Mouse (Mus musculus) lung, embryonic 14.5 days (tissue): ENCODE measurements around the gene Pnpla1. TPM values are rescaled to one million over a fixed set of nuclear protein-coding genes. Genes with fewer than 3 reads are reported as not detected.

Experiments
- ATAC-seq: fragments of 200-750 bp; cut with Nextera tagmentation; 2 replicates; pipeline ENCODE4 v1.8.0; 2017; ENCODE audit warnings: mild to moderate bottlenecking, moderate TSS enrichment, moderate library complexity; ENCODE audit not compliant: insufficient read depth
- DNase-seq: peaks from one replicate; pipeline ENCODE4 v3.0.0-alpha.2; 2015
- H3K27ac ChIP-seq: fragments of 300-500 bp; sonication (generic); 2 replicates; pipeline ENCODE4 v1.5.1; 2014; ENCODE audit warnings: low read depth, mild to moderate bottlenecking, moderate library complexity
- H3K27me3 ChIP-seq: fragments of 300-500 bp; sonication (generic); 2 replicates; pipeline ENCODE4 v1.6.1; 2014; ENCODE audit warnings: low read length, control low read depth; ENCODE audit not compliant: insufficient read depth
- H3K36me3 ChIP-seq: fragments of 300-500 bp; sonication (generic); 2 replicates; pipeline ENCODE4 v1.6.1; 2014; ENCODE audit warnings: control low read depth; ENCODE audit not compliant: insufficient read depth
- H3K4me1 ChIP-seq: fragments of 300-500 bp; sonication (generic); 2 replicates; pipeline ENCODE4 v1.6.1; 2014; ENCODE audit warnings: antibody characterized with exemption, control low read depth; ENCODE audit not compliant: insufficient read depth
- H3K4me2 ChIP-seq: fragments of 300-500 bp; sonication (generic); 2 replicates; pipeline ENCODE4 v1.6.1; 2014; ENCODE audit warnings: mild to moderate bottlenecking
- H3K4me3 ChIP-seq: fragments of 300-500 bp; sonication (generic); 2 replicates; pipeline ENCODE4 v1.5.1; 2014; ENCODE audit warnings: low read depth, low read length
- H3K9ac ChIP-seq: fragments of 300-500 bp; sonication (generic); 2 replicates; pipeline ENCODE4 v1.6.1; 2014
- H3K9me3 ChIP-seq: fragments of 300-500 bp; sonication (generic); 2 replicates; pipeline ENCODE4 v1.6.1; 2016; ENCODE audit warnings: low read depth, low read length, control low read depth
- CTCF ChIP-seq: IDR thresholded peaks from 2 replicates; pipeline ENCODE4 v1.5.1; 2016; ENCODE audit warnings: antibody characterized with exemption, low read depth
- WGBS: fragments of 180-500 bp; shearing (Covaris S2); extraction: QIAGEN DNeasy Blood & Tissue Kit; methylation state at CpG from one replicate; pipeline ENCODE4 v1.1.7; 2014; 5-methylcytosine and 5-hydroxymethylcytosine counted together
- polyA plus RNA-seq: library from polyadenylated mRNA; unstranded; fragments of >200 nt; fragmentation: Nextera tagmentation; extraction: Ambion mirVana; gene quantifications from 2 replicates; pipeline ENCODE4 v1.2.1, GENCODE M21; 2014

Pnpla1 gene
- polyA plus RNA-seq, 1 experiment from 2014 or later: 0.05 TPM

DNA sequence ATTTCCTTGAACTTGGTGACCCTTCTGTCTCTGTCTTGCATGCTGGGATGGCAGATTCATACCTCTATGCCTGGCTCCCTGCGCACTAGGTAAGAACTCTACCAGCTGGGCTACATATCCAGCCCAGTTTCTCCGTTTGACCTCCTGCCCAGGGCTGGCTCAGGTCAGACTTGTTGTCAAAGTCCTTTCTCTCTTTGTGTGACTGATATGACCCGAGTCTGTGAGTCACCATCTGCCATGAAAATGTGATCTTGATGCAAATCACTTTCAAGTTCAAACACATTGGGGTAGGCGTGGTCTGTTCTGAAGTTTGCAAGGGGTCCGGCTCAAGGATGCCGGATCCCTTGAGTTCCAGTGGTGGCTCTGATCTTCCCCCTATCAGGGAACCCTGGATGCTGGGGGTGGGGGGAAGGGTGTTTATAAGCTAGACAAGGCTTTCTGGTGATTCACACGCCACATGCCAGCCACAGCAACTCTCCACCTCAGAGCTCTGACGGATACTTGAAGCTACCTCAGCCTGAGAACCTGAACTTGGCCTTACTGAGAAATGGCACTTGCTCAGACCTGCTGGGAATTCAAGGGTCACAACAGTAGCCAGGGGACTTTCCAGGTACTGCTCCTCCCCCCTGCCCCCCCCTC lies 66.9 kb downstream of the Pnpla1 start:
- WGBS: 77% methylated on average over 8 of the region's 8 CpGs
- no peak for TF ChIP-seq CTCF
- H3K36me3 ChIP-seq: no peaks in the 10 kb centered on the region
- H3K27me3 ChIP-seq: no peaks in the 10 kb centered on the region
- no peak overlapping the region for H3K4me2 ChIP-seq
- DNase-seq (no peak), ATAC-seq (no peak)
- H3K9me3 ChIP-seq: no peaks in the 10 kb centered on the region
- H3K27ac ChIP-seq: no peak overlapping the region
- H3K9ac ChIP-seq: no peak overlapping the region
- H3K4me1 ChIP-seq: peaks cover under 1% of the 10 kb centered on the region
- no peak overlapping the region for H3K4me3 ChIP-seq

- H3K4me2 ChIP-seq: peak overlapping the region; percentile 27; the same call in 1 of the 2 replicates
- WGBS: 12% methylated on average over 13 of the region's 13 CpGs
- no peaks in the 10 kb centered on the region for H3K9me3 ChIP-seq
- H3K36me3 ChIP-seq: no peaks in the 10 kb centered on the region
- DNase-seq (peak; percentile 94), ATAC-seq (no peak)
- TF ChIP-seq CTCF: peak; percentile 93
- no peak overlapping the region for H3K27ac ChIP-seq
- H3K4me1 ChIP-seq: peaks cover 5% of the 10 kb centered on the region
- no peaks in the 10 kb centered on the region for H3K27me3 ChIP-seq
- H3K9ac ChIP-seq: no peak overlapping the region
- no peak overlapping the region for H3K4me3 ChIP-seq
Measured at GRCm38 (mm10) chr17:28926380-28926779, 68.2 kb downstream of the Pnpla1 start.

GRCm38 (mm10) chr17:28926866-28927635 lies 68.8 kb downstream of the Pnpla1 start:
- Histone ChIP-seq H3K36me3 (no peaks in the 10 kb centered on the region), H3K4me1 (peaks cover 5% of the 10 kb centered on the region), H3K27me3 (no peaks in the 10 kb centered on the region), H3K9ac (no peak overlapping the region), H3K27ac (no peak overlapping the region), H3K9me3 (no peaks in the 10 kb centered on the region), H3K4me2 (no peak overlapping the region), H3K4me3 (no peak overlapping the region)
- peak; percentile 84 for TF ChIP-seq CTCF
- DNase-seq (peak; percentile 84), ATAC-seq (no peak)
- WGBS: 39% methylated on average over 15 of the region's 15 CpGs

DNA sequence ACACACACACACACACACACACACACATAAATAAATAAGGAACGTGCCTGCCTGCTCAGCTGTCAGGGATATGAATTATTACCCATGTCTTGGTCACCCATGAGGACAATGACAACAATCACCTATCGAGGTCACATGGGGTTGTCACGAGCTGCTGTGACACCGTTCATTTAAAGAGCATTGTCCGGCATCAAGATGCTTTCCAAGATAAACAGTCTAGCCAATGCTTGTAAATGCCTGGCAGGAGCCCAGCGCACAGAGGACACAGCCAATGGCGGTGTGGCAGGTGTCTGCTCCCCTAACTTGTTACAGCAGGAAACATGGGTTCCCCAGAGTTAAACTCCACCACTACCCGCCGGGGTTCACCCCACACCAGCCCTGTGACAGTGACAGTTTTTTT lies 69.8 kb downstream of the Pnpla1 start:
- ATAC-seq (no peak), DNase-seq (no peak)
- H3K36me3 ChIP-seq: no peaks in the 10 kb centered on the region
- H3K4me2 ChIP-seq: no peak overlapping the region
- no peak for TF ChIP-seq CTCF
- 68% methylated on average over 9 of the region's 9 CpGs for WGBS
- no peaks in the 10 kb centered on the region for H3K9me3 ChIP-seq
- H3K27me3 ChIP-seq: no peaks in the 10 kb centered on the region
- H3K4me1 ChIP-seq: peaks cover 5% of the 10 kb centered on the region
- no peak overlapping the region for H3K4me3 ChIP-seq
- H3K27ac ChIP-seq: no peak overlapping the region
- no peak overlapping the region for H3K9ac ChIP-seq

DNA sequence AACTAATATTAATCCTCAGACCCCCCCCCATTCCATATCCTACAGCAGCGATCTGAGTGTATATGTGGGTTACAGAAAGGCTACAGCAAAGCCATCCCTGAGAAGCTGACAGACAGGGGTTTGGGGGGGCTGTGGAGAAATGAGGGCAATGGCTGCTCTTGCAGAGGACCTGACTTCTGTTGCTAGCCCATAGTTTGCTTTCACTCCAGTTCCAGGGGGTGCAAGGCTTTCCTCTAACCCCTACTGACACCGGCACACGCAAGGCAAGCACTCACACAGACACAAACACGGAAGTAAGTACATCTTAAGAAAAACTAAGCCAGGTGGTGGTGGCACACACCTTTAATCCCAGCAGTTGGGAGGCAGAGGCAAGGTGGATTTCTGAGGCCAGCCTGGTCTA lies 71.2 kb downstream of the Pnpla1 start:
- Histone ChIP-seq H3K27me3 (no peaks in the 10 kb centered on the region), H3K9ac (no peak overlapping the region), H3K4me3 (no peak overlapping the region), H3K27ac (no peak overlapping the region), H3K4me1 (peaks cover 5% of the 10 kb centered on the region), H3K36me3 (no peaks in the 10 kb centered on the region), H3K9me3 (no peaks in the 10 kb centered on the region), H3K4me2 (no peak overlapping the region)
- WGBS: 85% methylated on average over 4 of the region's 4 CpGs
- TF ChIP-seq CTCF: no peak
- no peak for ATAC-seq
- no peak for DNase-seq

DNA sequence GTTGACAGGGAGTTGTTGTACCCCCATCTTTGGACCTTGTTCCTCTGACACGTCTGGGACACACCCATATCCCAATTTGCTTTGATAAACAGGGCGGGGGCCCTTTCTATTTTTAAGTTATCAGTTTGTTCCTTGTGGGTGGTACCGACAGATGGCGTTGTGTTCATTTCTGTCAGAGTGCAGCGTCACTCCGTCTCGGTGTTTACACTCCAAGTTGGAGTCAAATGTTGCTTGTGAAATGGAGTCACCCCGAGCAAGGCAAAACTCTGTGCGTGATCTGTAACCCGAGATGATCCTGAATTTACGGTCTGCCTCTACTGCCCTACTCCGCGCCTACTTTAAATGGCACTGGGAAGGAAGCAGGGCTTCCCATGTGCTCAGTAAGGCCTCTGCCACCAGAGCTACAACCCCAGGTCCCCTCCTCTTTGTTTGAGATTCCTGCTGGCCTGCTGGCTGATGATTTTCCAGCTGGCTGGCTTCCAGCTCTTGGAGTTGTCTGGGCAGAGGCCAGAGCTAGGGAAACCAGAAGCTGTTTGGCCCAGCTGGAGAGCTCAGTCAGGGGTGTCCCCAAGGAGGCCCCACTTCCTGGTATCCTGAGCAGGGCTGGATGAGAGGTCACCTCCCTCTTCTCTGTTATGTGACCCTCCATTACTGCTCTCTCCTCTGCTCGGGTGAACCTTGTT lies 72.3 kb downstream of the Pnpla1 start:
- ATAC-seq: peak; percentile 94
- H3K27me3 ChIP-seq: no peaks in the 10 kb centered on the region
- DNase-seq: peak; percentile 98
- TF ChIP-seq CTCF: peak; percentile 61
- peak overlapping the region; percentile 15; the same call in 1 of the 2 replicates for H3K4me3 ChIP-seq
- no peaks in the 10 kb centered on the region for H3K36me3 ChIP-seq
- WGBS: 3% methylated on average over 14 of the region's 14 CpGs
- H3K9me3 ChIP-seq: no peaks in the 10 kb centered on the region
- H3K4me2 ChIP-seq: peak overlapping the region; percentile 53
- peaks cover 5% of the 10 kb centered on the region for H3K4me1 ChIP-seq
- H3K9ac ChIP-seq: peak overlapping the region; percentile 9; the same call in 1 of the 2 replicates
- peak overlapping the region; percentile 95 for H3K27ac ChIP-seq
